Mouse (Mus musculus): ENCODE measurements around the gene Mgat5. TPM values are rescaled to one million over a fixed set of nuclear protein-coding genes. Genes with fewer than 3 reads are reported as not detected.

Gene Mgat5
- polyA plus RNA-seq, 1 experiment: 24.1 TPM

GRCm38 (mm10) chr1:127308989-127309701, 104.3 kb downstream of the Mgat5 start:
- Histone ChIP-seq H3K36me3 (ENCODE audit: control insufficient read depth, insufficient read depth, low read length) (no peaks in the 10 kb centered on the region), H3K4me1 (replicated peaks; ENCODE audit: control insufficient read depth, insufficient read depth, low read length) (peaks cover 75% of the 10 kb centered on the region), H3K4me3 (ENCODE audit: control insufficient read depth, insufficient read depth, low read length) (no peak overlapping the region), H3K27me3 (ENCODE audit: control insufficient read depth, insufficient read depth, low read length) (no peaks in the 10 kb centered on the region), H3K27ac (ENCODE audit: control insufficient read depth, insufficient read depth, low read length) (peak overlapping the region; percentile 88)
- TF ChIP-seq POLR2A (IDR thresholded peaks at IDR 0.05; ENCODE audit: control insufficient read depth, extremely low read depth, insufficient read depth, low read length, poor library complexity) (no peak), CTCF (IDR thresholded peaks at IDR 0.05; ENCODE audit: borderline replicate concordance, control insufficient read depth, extremely low read depth, insufficient read depth, low read length, poor library complexity) (no peak)
- DNase-seq: no peak
- 11% methylated on average over 13 of the region's 13 CpGs for WGBS

- peak overlapping the region; percentile 88 for H3K27ac ChIP-seq (ENCODE audit: control insufficient read depth, insufficient read depth, low read length)
- no peak overlapping the region for H3K4me3 ChIP-seq (ENCODE audit: control insufficient read depth, insufficient read depth, low read length)
- H3K4me1 ChIP-seq (replicated peaks; ENCODE audit: control insufficient read depth, insufficient read depth, low read length): peaks cover 76% of the 10 kb centered on the region
- 20% methylated on average over 5 of the region's 5 CpGs for WGBS
- DNase-seq: no peak
- H3K27me3 ChIP-seq (ENCODE audit: control insufficient read depth, insufficient read depth, low read length): no peaks in the 10 kb centered on the region
- H3K36me3 ChIP-seq (ENCODE audit: control insufficient read depth, insufficient read depth, low read length): no peaks in the 10 kb centered on the region
- TF ChIP-seq CTCF (IDR thresholded peaks at IDR 0.05; ENCODE audit: borderline replicate concordance, control insufficient read depth, extremely low read depth, insufficient read depth, low read length, poor library complexity) (no peak), POLR2A (IDR thresholded peaks at IDR 0.05; ENCODE audit: control insufficient read depth, extremely low read depth, insufficient read depth, low read length, poor library complexity) (no peak)
Measured at GRCm38 (mm10) chr1:127310011-127310410, 105.2 kb downstream of the Mgat5 start.

GRCm38 (mm10) chr1:127310703-127311102, 105.9 kb downstream of the Mgat5 start:
- no peaks in the 10 kb centered on the region for H3K36me3 ChIP-seq (ENCODE audit: control insufficient read depth, insufficient read depth, low read length)

GRCm38 (mm10) chr1:127313652-127314350, 109.0 kb downstream of the Mgat5 start:
- Histone ChIP-seq H3K4me1 (replicated peaks; ENCODE audit: control insufficient read depth, insufficient read depth, low read length) (peaks cover 66% of the 10 kb centered on the region), H3K4me3 (ENCODE audit: control insufficient read depth, insufficient read depth, low read length) (no peak overlapping the region), H3K27me3 (ENCODE audit: control insufficient read depth, insufficient read depth, low read length) (no peaks in the 10 kb centered on the region), H3K36me3 (ENCODE audit: control insufficient read depth, insufficient read depth, low read length) (no peaks in the 10 kb centered on the region), H3K27ac (ENCODE audit: control insufficient read depth, insufficient read depth, low read length) (no peak overlapping the region)
- WGBS: 83% methylated on average over 8 of the region's 8 CpGs
- no peak for DNase-seq
- no peak for TF ChIP-seq POLR2A (IDR thresholded peaks at IDR 0.05; ENCODE audit: control insufficient read depth, extremely low read depth, insufficient read depth, low read length, poor library complexity)
- no peak for TF ChIP-seq CTCF (IDR thresholded peaks at IDR 0.05; ENCODE audit: borderline replicate concordance, control insufficient read depth, extremely low read depth, insufficient read depth, low read length, poor library complexity)

More at GRCm38 (mm10) chr1:127310703-127311102, 105.9 kb downstream of the Mgat5 start:
- no peak overlapping the region for H3K4me3 ChIP-seq (ENCODE audit: control insufficient read depth, insufficient read depth, low read length)
- peaks cover 73% of the 10 kb centered on the region for H3K4me1 ChIP-seq (replicated peaks; ENCODE audit: control insufficient read depth, insufficient read depth, low read length)
- no peaks in the 10 kb centered on the region for H3K27me3 ChIP-seq (ENCODE audit: control insufficient read depth, insufficient read depth, low read length)
- H3K27ac ChIP-seq (ENCODE audit: control insufficient read depth, insufficient read depth, low read length): peak overlapping the region; percentile 5; the same call in 1 of the 2 replicates
- DNase-seq: no peak
- TF ChIP-seq POLR2A (IDR thresholded peaks at IDR 0.05; ENCODE audit: control insufficient read depth, extremely low read depth, insufficient read depth, low read length, poor library complexity): no peak
- TF ChIP-seq CTCF (IDR thresholded peaks at IDR 0.05; ENCODE audit: borderline replicate concordance, control insufficient read depth, extremely low read depth, insufficient read depth, low read length, poor library complexity): no peak
- whole genome bisulfite sequencing: 98% methylated on average over 3 of the region's 3 CpGs

GRCm38 (mm10) chr1:127315763-127316627, 111.2 kb downstream of the Mgat5 start:
- no peak overlapping the region for H3K4me3 ChIP-seq (ENCODE audit: control insufficient read depth, insufficient read depth, low read length)
- H3K27ac ChIP-seq (ENCODE audit: control insufficient read depth, insufficient read depth, low read length): no peak overlapping the region
- H3K27me3 ChIP-seq (ENCODE audit: control insufficient read depth, insufficient read depth, low read length): no peaks in the 10 kb centered on the region
- peaks cover 68% of the 10 kb centered on the region for H3K4me1 ChIP-seq (replicated peaks; ENCODE audit: control insufficient read depth, insufficient read depth, low read length)
- WGBS: 81% methylated on average over 13 of the region's 13 CpGs
- no peaks in the 10 kb centered on the region for H3K36me3 ChIP-seq (ENCODE audit: control insufficient read depth, insufficient read depth, low read length)
- TF ChIP-seq POLR2A (IDR thresholded peaks at IDR 0.05; ENCODE audit: control insufficient read depth, extremely low read depth, insufficient read depth, low read length, poor library complexity) (no peak), CTCF (IDR thresholded peaks at IDR 0.05; ENCODE audit: borderline replicate concordance, control insufficient read depth, extremely low read depth, insufficient read depth, low read length, poor library complexity) (no peak)
- DNase-seq: no peak

GRCm38 (mm10) chr1:127316651-127317050, 111.8 kb downstream of the Mgat5 start:
- Histone ChIP-seq H3K27me3 (ENCODE audit: control insufficient read depth, insufficient read depth, low read length) (no peaks in the 10 kb centered on the region), H3K4me1 (replicated peaks; ENCODE audit: control insufficient read depth, insufficient read depth, low read length) (peaks cover 71% of the 10 kb centered on the region), H3K27ac (ENCODE audit: control insufficient read depth, insufficient read depth, low read length) (no peak overlapping the region), H3K36me3 (ENCODE audit: control insufficient read depth, insufficient read depth, low read length) (no peaks in the 10 kb centered on the region), H3K4me3 (ENCODE audit: control insufficient read depth, insufficient read depth, low read length) (no peak overlapping the region)
- TF ChIP-seq CTCF (IDR thresholded peaks at IDR 0.05; ENCODE audit: borderline replicate concordance, control insufficient read depth, extremely low read depth, insufficient read depth, low read length, poor library complexity) (no peak), POLR2A (IDR thresholded peaks at IDR 0.05; ENCODE audit: control insufficient read depth, extremely low read depth, insufficient read depth, low read length, poor library complexity) (no peak)
- DNase-seq: no peak
- WGBS: 96% methylated on average over 6 of the region's 6 CpGs

Data from thymus, adult 2 months (tissue).